Mouse (Mus musculus): ENCODE measurements around the gene Nras. TPM values are rescaled to one million over a fixed set of nuclear protein-coding genes. Genes with fewer than 3 reads are reported as not detected.

The Nras gene
- polyA plus RNA-seq, 1 experiment from 2014 or later = 116 TPM

DNA sequence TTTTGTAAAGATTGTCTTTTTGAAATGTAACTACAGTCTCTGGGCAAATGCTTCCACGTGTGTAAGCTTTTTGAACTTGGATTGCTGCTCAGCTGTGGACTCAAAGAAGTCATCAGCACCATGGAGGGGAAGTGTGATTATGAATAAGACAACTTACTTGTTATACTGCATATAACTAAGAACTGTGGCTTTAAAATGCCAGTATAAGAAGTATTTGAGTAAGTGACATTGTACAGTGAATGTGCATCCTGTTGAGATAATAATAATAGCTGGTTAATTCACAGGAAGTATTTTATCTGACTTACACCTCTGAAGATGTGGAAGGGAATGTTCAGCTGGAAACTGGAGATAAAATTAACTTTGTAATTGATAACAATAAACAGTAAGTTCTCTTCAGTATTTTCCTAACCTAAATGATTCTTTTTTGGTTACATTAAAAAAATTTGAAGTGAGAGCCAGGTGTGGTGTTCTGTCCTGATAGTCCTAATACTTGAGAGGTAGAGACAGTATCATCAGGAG is 17.2 kb upstream of the Nras start:
- Histone ChIP-seq H3K4me3 (ENCODE audit: low read depth, low read length) (no peak overlapping the region), H3K27ac (ENCODE audit: low read length) (no peak overlapping the region), H3K4me1 (ENCODE audit: control insufficient read depth, insufficient read depth, low read length) (no peaks in the 10 kb centered on the region), H3K4me2 (replicated peaks; ENCODE audit: low read depth, low read length) (no peak overlapping the region), H3K9me3 (ENCODE audit: control insufficient read depth, low read depth, low read length) (no peaks in the 10 kb centered on the region), H3K9ac (replicated peaks; ENCODE audit: low read depth, low read length) (no peak overlapping the region), H3K36me3 (ENCODE audit: control insufficient read depth, insufficient read depth, low read length) (peaks cover 68% of the 10 kb centered on the region), H3K27me3 (ENCODE audit: control insufficient read depth, insufficient read depth, low read length) (no peaks in the 10 kb centered on the region)
- WGBS = 73% methylated on average over 1 of the region's 1 CpGs
- ATAC-seq (ENCODE audit: insufficient number of reproducible peaks, insufficient read depth, low FRiP score, low read depth) = no peak

DNA sequence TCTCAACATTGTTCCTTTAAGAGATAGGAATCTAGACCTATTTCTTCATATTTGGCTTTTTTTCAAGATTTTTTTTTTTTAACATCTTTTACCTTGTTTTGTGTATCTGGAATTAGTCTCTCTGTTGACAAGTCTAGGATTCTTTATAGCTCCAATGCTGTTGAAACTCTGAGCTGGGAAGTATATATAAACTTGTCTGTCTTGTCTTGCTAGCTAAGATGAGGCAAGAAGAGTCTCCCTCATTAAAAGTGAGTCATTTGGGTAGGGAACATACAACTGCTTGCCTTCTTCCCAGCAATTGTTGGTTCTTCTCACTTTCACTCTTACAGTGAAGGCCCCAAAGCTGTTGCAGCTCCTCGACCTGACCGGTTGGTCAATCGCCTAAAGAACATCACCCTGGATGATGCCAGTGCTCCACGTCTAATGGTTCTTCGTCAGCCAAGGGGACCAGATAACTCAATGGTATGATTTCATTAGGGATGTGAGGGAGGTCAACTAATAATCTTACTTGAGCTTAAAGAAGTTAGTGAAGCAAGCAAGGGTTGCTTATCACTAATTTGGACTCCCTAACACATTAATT is 2.0 kb upstream of the Nras start:
- Histone ChIP-seq H3K27me3 (ENCODE audit: control insufficient read depth, insufficient read depth, low read length) (no peaks in the 10 kb centered on the region), H3K27ac (ENCODE audit: low read length) (no peak overlapping the region), H3K36me3 (ENCODE audit: control insufficient read depth, insufficient read depth, low read length) (peaks cover 65% of the 10 kb centered on the region), H3K9ac (replicated peaks; ENCODE audit: low read depth, low read length) (no peak overlapping the region), H3K4me1 (ENCODE audit: control insufficient read depth, insufficient read depth, low read length) (peaks cover 5% of the 10 kb centered on the region; the same call in 1 of the 2 replicates), H3K9me3 (ENCODE audit: control insufficient read depth, low read depth, low read length) (no peaks in the 10 kb centered on the region), H3K4me3 (ENCODE audit: low read depth, low read length) (no peak overlapping the region), H3K4me2 (replicated peaks; ENCODE audit: low read depth, low read length) (no peak overlapping the region)
- ATAC-seq (ENCODE audit: insufficient number of reproducible peaks, insufficient read depth, low FRiP score, low read depth) = no peak
- 92% methylated on average over 5 of the region's 5 CpGs for WGBS

DNA sequence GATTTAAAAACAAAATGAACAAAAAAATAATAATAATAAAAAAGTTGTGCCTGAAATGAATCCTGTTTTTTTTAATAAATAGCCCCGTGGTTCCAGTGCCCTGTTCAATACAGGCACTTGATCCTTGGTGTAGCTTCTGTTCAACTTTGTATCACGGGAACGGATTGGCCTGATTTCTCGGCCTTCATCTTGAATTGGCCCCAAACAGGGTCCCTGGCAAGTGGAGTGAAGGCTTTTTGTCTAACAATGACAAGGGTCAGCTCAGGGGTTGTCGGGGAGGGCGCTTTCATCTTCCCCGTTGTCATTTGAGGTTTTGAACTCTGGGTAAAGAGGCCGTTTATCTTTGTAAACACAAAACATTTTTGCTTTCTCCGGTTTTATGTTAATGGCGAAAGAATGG is 333 bp upstream of the Nras start:
- Histone ChIP-seq H3K9me3 (ENCODE audit: control insufficient read depth, low read depth, low read length) (no peaks in the 10 kb centered on the region), H3K27ac (ENCODE audit: low read length) (peak overlapping the region; percentile 66; the same call in 1 of the 2 replicates), H3K4me2 (replicated peaks; ENCODE audit: low read depth, low read length) (peak overlapping the region; percentile 51), H3K4me3 (ENCODE audit: low read depth, low read length) (peak overlapping the region; percentile 85), H3K4me1 (ENCODE audit: control insufficient read depth, insufficient read depth, low read length) (peaks cover 5% of the 10 kb centered on the region; the same call in 1 of the 2 replicates), H3K9ac (replicated peaks; ENCODE audit: low read depth, low read length) (no peak overlapping the region), H3K36me3 (ENCODE audit: control insufficient read depth, insufficient read depth, low read length) (peaks cover 63% of the 10 kb centered on the region), H3K27me3 (ENCODE audit: control insufficient read depth, insufficient read depth, low read length) (no peaks in the 10 kb centered on the region)
- 4% methylated on average over 10 of the region's 10 CpGs for WGBS
- ATAC-seq (ENCODE audit: insufficient number of reproducible peaks, insufficient read depth, low FRiP score, low read depth) = peak; percentile 42; the same call in 1 of the 2 replicates

DNA sequence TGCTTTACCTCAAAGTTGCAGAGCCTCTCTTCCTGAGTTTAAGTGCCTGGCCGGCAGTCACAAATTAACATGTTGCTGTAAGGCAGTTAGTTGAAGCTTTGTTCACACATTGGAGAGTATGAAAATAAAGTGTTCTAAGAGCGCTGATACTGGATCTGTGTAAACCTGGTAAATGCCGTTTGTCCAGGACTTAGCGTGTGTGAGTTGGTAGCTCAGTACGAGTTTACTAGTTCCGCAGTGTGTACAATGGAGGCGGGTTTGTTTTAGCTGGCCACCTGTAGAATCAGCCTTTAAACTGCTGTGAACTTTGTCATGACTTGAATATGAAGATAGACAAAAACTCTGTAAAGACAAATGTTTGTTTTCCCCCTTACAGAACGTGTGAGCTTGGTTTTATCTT is 8.8 kb downstream of the Nras start:
- Histone ChIP-seq H3K4me3 (ENCODE audit: low read depth, low read length) (no peak overlapping the region), H3K9ac (replicated peaks; ENCODE audit: low read depth, low read length) (no peak overlapping the region), H3K27me3 (ENCODE audit: control insufficient read depth, insufficient read depth, low read length) (no peaks in the 10 kb centered on the region), H3K27ac (ENCODE audit: low read length) (no peak overlapping the region), H3K9me3 (ENCODE audit: control insufficient read depth, low read depth, low read length) (no peaks in the 10 kb centered on the region), H3K4me2 (replicated peaks; ENCODE audit: low read depth, low read length) (no peak overlapping the region), H3K4me1 (ENCODE audit: control insufficient read depth, insufficient read depth, low read length) (no peaks in the 10 kb centered on the region), H3K36me3 (ENCODE audit: control insufficient read depth, insufficient read depth, low read length) (peaks cover 52% of the 10 kb centered on the region)
- 78% methylated on average over 8 of the region's 8 CpGs for WGBS
- no peak for ATAC-seq (ENCODE audit: insufficient number of reproducible peaks, insufficient read depth, low FRiP score, low read depth)

DNA sequence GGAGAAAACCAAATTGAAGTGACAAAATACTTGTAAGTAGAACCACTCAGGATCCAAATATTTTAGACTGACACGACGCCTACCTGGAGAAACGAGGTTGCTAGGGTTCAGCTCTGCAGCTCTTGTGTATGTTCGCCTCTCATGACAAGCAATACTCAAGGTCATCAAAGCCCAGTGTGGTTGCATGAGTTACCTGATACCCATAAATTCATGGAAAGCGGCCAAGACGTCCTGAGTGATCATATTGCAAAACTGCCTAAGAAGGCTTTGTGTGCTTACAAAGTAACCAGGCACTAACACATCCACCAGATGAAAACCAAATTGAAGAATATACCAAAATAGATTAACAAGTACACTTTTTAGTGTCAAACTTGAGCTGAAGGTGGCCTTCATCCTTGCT is 10.9 kb downstream of the Nras start:
- H3K36me3 ChIP-seq (ENCODE audit: control insufficient read depth, insufficient read depth, low read length) = peaks cover 32% of the 10 kb centered on the region
- no peaks in the 10 kb centered on the region for H3K9me3 ChIP-seq (ENCODE audit: control insufficient read depth, low read depth, low read length)
- 90% methylated on average over 6 of the region's 6 CpGs for WGBS
- ATAC-seq (ENCODE audit: insufficient number of reproducible peaks, insufficient read depth, low FRiP score, low read depth) = no peak
- H3K4me1 ChIP-seq (ENCODE audit: control insufficient read depth, insufficient read depth, low read length) = no peaks in the 10 kb centered on the region
- no peak overlapping the region for H3K4me3 ChIP-seq (ENCODE audit: low read depth, low read length)
- no peak overlapping the region for H3K27ac ChIP-seq (ENCODE audit: low read length)
- no peaks in the 10 kb centered on the region for H3K27me3 ChIP-seq (ENCODE audit: control insufficient read depth, insufficient read depth, low read length)
- no peak overlapping the region for H3K4me2 ChIP-seq (replicated peaks; ENCODE audit: low read depth, low read length)
- H3K9ac ChIP-seq (replicated peaks; ENCODE audit: low read depth, low read length) = no peak overlapping the region

DNA sequence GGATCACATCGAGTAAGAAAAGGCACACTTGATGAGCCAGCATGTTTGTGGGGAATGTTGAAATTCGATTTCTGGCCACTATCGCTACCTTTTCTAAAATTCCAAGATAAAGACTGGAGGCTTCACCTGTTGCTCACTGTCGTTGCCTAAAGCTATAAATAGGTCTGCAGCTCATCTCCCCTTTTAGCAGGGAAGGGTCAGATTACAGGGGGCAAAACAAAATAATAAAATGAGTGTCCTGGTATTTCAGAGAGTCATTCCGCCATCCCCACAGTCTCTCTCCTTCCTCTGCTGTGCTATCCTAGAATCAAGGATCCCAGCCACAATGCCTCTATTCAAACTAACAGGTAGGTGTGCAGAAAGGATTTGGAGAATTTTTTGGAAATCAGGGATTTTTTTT is 15.7 kb downstream of the Nras start, which contains the start of gene Ampd1:
Ampd1 (plus strand) TSS at position 244 of the 400 bp plus-strand sequence.
- no peaks in the 10 kb centered on the region for H3K9me3 ChIP-seq (ENCODE audit: control insufficient read depth, low read depth, low read length)
- H3K27me3 ChIP-seq (ENCODE audit: control insufficient read depth, insufficient read depth, low read length) = no peaks in the 10 kb centered on the region
- ATAC-seq (ENCODE audit: insufficient number of reproducible peaks, insufficient read depth, low FRiP score, low read depth) = no peak
- H3K27ac ChIP-seq (ENCODE audit: low read length) = no peak within 1 kb of the TSS
- H3K4me3 ChIP-seq (ENCODE audit: low read depth, low read length) = no peak within 1 kb of the TSS
- no peak within 1 kb of the TSS for H3K4me2 ChIP-seq (replicated peaks; ENCODE audit: low read depth, low read length)
- no peak within 1 kb of the TSS for H3K9ac ChIP-seq (replicated peaks; ENCODE audit: low read depth, low read length)
- 56% methylated on average over 5 of the region's 5 CpGs for WGBS
- peaks cover 5% of the 10 kb centered on the region for H3K36me3 ChIP-seq (ENCODE audit: control insufficient read depth, insufficient read depth, low read length)
- no peaks in the 10 kb centered on the region for H3K4me1 ChIP-seq (ENCODE audit: control insufficient read depth, insufficient read depth, low read length)

DNA sequence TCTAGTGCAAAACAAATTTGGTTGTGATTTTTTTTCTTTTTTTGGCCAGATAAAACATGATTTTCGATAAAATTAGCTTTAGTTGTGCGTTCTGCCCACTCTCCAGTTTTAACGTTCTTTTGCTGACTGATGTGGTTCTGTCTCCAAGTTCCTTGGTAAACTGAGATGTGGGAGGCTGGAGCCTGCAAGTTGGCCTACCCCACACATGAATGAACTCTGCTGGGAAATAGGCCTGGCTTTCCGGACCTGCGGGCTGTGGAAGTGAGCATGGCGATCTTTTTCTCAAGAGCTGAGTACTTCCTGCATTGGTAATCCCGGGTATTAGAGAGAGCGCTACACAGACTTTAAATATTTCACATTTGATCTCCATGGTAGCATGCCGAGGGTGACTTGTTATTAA is 17.8 kb downstream of the Nras start:
- H3K4me1 ChIP-seq (ENCODE audit: control insufficient read depth, insufficient read depth, low read length) = no peaks in the 10 kb centered on the region
- H3K4me2 ChIP-seq (replicated peaks; ENCODE audit: low read depth, low read length) = no peak overlapping the region
- no peaks in the 10 kb centered on the region for H3K9me3 ChIP-seq (ENCODE audit: control insufficient read depth, low read depth, low read length)
- H3K36me3 ChIP-seq (ENCODE audit: control insufficient read depth, insufficient read depth, low read length) = no peaks in the 10 kb centered on the region
- ATAC-seq (ENCODE audit: insufficient number of reproducible peaks, insufficient read depth, low FRiP score, low read depth) = no peak
- no peaks in the 10 kb centered on the region for H3K27me3 ChIP-seq (ENCODE audit: control insufficient read depth, insufficient read depth, low read length)
- H3K9ac ChIP-seq (replicated peaks; ENCODE audit: low read depth, low read length) = no peak overlapping the region
- 81% methylated on average over 9 of the region's 9 CpGs for WGBS
- H3K4me3 ChIP-seq (ENCODE audit: low read depth, low read length) = no peak overlapping the region
- H3K27ac ChIP-seq (ENCODE audit: low read length) = no peak overlapping the region

DNA sequence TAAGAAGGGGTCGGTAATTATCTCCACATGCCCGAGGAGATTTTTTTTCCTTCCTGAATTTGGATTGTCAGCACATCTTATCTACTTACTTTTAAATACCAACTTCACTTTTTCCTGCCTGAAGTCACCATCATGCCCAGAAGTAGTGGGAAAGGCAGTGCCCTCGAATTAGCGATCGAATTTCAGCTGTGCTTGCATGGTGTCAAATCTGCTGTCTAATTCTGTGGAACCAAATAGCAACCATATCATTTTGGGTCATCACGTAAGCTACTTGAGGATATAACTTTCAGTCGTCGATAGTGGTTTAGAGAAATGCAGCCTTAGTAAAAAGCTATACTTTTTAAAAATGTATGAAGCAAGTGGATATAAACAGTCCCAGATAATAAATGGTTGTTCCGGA is 18.4 kb downstream of the Nras start:
- Histone ChIP-seq H3K27ac (ENCODE audit: low read length) (no peak overlapping the region), H3K27me3 (ENCODE audit: control insufficient read depth, insufficient read depth, low read length) (no peaks in the 10 kb centered on the region), H3K4me2 (replicated peaks; ENCODE audit: low read depth, low read length) (no peak overlapping the region), H3K36me3 (ENCODE audit: control insufficient read depth, insufficient read depth, low read length) (no peaks in the 10 kb centered on the region), H3K9me3 (ENCODE audit: control insufficient read depth, low read depth, low read length) (no peaks in the 10 kb centered on the region), H3K4me1 (ENCODE audit: control insufficient read depth, insufficient read depth, low read length) (no peaks in the 10 kb centered on the region), H3K9ac (replicated peaks; ENCODE audit: low read depth, low read length) (no peak overlapping the region), H3K4me3 (ENCODE audit: low read depth, low read length) (no peak overlapping the region)
- ATAC-seq (ENCODE audit: insufficient number of reproducible peaks, insufficient read depth, low FRiP score, low read depth) = no peak
- 91% methylated on average over 9 of the region's 9 CpGs for WGBS

DNA sequence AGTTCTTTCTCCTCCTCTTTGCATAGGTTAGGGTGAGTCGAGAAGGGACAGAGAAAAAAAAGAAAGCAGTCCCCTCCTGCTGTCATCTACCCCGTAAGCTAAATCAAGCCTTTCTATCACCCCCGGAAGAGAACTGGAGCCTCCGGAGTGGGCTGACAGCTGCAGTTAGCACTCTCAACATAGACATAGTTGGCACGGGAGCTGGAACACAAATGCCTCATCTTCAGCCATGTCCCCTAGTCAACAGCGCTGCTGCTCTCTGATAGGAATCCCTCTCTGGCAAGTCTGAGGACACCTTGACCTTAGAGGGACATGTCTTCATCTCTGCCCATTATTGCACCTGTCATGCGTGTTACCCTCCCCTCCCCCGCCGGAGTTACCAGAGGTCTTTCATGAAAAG is 21.2 kb downstream of the Nras start:
- Histone ChIP-seq H3K4me3 (ENCODE audit: low read depth, low read length) (no peak overlapping the region), H3K36me3 (ENCODE audit: control insufficient read depth, insufficient read depth, low read length) (no peaks in the 10 kb centered on the region), H3K4me2 (replicated peaks; ENCODE audit: low read depth, low read length) (no peak overlapping the region), H3K27me3 (ENCODE audit: control insufficient read depth, insufficient read depth, low read length) (no peaks in the 10 kb centered on the region), H3K9ac (replicated peaks; ENCODE audit: low read depth, low read length) (no peak overlapping the region), H3K9me3 (ENCODE audit: control insufficient read depth, low read depth, low read length) (no peaks in the 10 kb centered on the region), H3K4me1 (ENCODE audit: control insufficient read depth, insufficient read depth, low read length) (no peaks in the 10 kb centered on the region), H3K27ac (ENCODE audit: low read length) (no peak overlapping the region)
- no peak for ATAC-seq (ENCODE audit: insufficient number of reproducible peaks, insufficient read depth, low FRiP score, low read depth)
- 89% methylated on average over 8 of the region's 9 CpGs for WGBS
